Mouse (Mus musculus): Measurements from ENCODE around the gene Myo16. TPM values are rescaled to one million over a fixed set of nuclear protein-coding genes. Genes with fewer than 3 reads are reported as not detected.
A peak's percentile ranks its signal among the peaks of the same experiment; 100 is the strongest.

The Myo16 gene
- polyA plus RNA-seq, 1 experiment from 2014 or later: 4.1 TPM

DNA sequence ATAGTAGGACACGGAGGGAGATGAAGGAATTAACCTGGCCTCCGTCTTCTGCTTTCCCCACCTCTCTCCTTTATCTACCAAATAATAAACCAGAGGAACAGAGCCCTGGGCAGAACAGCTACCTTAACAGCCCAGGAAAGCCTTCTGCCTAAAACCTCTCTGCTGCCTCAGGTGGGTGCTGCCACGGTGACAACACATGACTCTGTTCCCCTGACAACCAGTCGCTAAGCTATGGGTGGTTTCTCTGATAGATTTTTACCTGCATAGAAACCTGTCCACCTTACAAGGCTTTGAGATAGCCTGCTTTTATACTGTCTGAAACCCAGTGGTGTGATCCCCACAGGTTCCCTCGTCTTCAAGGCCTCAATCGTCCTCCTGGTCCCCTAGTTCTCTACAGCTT is 337.2 kb downstream of the Myo16 start:
- Histone ChIP-seq H3K27ac (replicated peaks) (no peak overlapping the region; the same call in 1 of the 2 replicates), H3K9ac (replicated peaks) (no peak overlapping the region), H3K36me3 (no peaks in the 10 kb centered on the region), H3K4me3 (no peak overlapping the region), H3K4me2 (replicated peaks) (no peak overlapping the region), H3K9me3 (no peaks in the 10 kb centered on the region), H3K27me3 (no peaks in the 10 kb centered on the region), H3K4me1 (peaks cover 19% of the 10 kb centered on the region)
- WGBS: 78% methylated on average over 6 of the region's 6 CpGs
- ATAC-seq (replicated peaks): no peak

DNA sequence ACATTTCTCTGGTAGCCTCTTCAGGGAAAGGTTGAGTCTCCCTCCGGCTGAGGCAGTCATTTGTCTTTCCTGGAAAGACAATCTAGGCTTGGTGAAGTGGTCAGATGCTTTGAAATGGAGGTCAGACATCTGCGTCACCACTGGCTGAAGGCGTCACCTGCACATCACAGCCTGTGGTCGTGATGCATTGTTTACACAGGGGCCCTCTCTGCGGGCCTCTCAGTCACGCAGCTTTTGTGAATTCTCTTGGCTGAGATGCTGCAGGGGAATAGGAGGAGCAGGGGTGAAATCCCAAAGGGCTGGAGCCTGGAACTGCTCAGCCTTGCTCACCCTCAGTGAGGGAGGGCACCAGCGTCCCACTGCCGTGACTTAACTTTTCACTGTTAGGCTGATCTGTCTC is 346.1 kb downstream of the Myo16 start:
- no peak overlapping the region for H3K4me3 ChIP-seq
- H3K4me2 ChIP-seq (replicated peaks): no peak overlapping the region
- H3K36me3 ChIP-seq: no peaks in the 10 kb centered on the region
- no peak overlapping the region for H3K27ac ChIP-seq (replicated peaks)
- no peaks in the 10 kb centered on the region for H3K27me3 ChIP-seq
- H3K9me3 ChIP-seq: no peaks in the 10 kb centered on the region
- no peak overlapping the region for H3K9ac ChIP-seq (replicated peaks)
- 23% methylated on average over 8 of the region's 8 CpGs for WGBS
- ATAC-seq (replicated peaks): no peak
- H3K4me1 ChIP-seq: no peaks in the 10 kb centered on the region

DNA sequence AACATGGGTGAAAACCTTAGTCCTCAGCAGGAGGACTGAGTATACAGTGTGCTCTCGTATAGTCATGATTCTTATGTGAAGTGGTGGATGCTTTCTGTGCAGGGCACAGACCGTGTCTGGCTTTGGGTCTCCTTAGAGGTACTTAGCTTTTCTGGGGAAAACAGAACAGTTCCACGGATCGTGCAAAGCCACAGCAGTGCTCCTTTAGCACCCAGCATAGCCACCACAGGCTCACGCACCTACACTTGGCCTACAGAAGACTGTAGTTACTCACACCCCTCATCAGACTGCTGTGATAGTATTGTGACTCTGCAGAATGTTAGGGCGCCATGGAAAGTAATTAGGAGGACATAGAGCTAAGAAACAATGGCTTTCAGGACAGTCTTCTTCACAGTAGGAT is 346.8 kb downstream of the Myo16 start:
- H3K36me3 ChIP-seq: no peaks in the 10 kb centered on the region
- ATAC-seq (replicated peaks): no peak
- no peaks in the 10 kb centered on the region for H3K27me3 ChIP-seq
- H3K27ac ChIP-seq (replicated peaks): no peak overlapping the region
- no peak overlapping the region for H3K4me2 ChIP-seq (replicated peaks)
- H3K4me3 ChIP-seq: no peak overlapping the region
- H3K9ac ChIP-seq (replicated peaks): no peak overlapping the region
- no peaks in the 10 kb centered on the region for H3K4me1 ChIP-seq
- no peaks in the 10 kb centered on the region for H3K9me3 ChIP-seq
- 78% methylated on average over 6 of the region's 6 CpGs for WGBS

DNA sequence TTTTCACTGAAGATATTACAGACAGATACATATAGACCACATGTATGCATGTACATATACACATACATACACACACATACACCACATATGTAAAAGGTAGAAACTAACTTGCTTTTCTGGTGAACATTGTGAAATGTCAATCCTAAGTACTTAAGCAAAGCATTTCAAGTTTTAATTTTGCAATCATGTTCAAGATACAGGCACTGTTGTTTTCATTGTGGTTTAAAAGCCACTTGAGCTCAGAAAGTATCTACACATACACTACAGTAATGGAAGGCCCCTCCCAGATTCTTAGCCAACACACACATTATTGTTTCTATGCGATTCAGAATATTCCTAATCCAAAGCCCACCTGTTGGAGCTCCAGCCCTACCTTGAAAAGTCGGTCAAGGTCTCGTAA is 348.0 kb downstream of the Myo16 start:
- no peak for ATAC-seq (replicated peaks)
- Histone ChIP-seq H3K27me3 (no peaks in the 10 kb centered on the region), H3K36me3 (no peaks in the 10 kb centered on the region), H3K27ac (replicated peaks) (no peak overlapping the region), H3K4me3 (no peak overlapping the region), H3K4me1 (no peaks in the 10 kb centered on the region), H3K4me2 (replicated peaks) (no peak overlapping the region), H3K9me3 (no peaks in the 10 kb centered on the region), H3K9ac (replicated peaks) (no peak overlapping the region)
- WGBS: 95% methylated on average over 3 of the region's 3 CpGs

DNA sequence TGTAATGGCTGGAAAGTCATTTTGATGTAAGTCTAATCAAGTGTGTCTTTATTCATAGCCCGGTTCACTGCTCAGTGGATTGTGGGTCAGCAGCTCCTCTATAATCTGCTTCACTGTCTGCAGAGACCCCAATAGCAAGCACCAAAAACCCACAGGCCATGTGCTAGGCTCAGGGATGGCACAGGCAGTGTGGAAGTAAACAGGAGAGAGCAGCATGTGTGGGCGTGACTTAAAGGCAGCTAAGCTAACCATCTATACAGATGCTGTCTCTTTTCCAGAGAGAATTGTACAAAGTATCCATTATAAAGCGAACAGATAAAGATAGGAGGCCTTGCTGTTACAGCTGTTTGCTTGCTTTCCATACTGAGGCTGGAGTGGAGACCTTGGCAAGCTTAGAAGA is 358.4 kb downstream of the Myo16 start:
- no peaks in the 10 kb centered on the region for H3K36me3 ChIP-seq
- no peaks in the 10 kb centered on the region for H3K9me3 ChIP-seq
- H3K4me1 ChIP-seq: no peaks in the 10 kb centered on the region
- H3K4me2 ChIP-seq (replicated peaks): no peak overlapping the region
- H3K4me3 ChIP-seq: no peak overlapping the region
- no peak for ATAC-seq (replicated peaks)
- H3K27ac ChIP-seq (replicated peaks): no peak overlapping the region
- no peaks in the 10 kb centered on the region for H3K27me3 ChIP-seq
- no peak overlapping the region for H3K9ac ChIP-seq (replicated peaks)
- 86% methylated on average over 3 of the region's 3 CpGs for WGBS

DNA sequence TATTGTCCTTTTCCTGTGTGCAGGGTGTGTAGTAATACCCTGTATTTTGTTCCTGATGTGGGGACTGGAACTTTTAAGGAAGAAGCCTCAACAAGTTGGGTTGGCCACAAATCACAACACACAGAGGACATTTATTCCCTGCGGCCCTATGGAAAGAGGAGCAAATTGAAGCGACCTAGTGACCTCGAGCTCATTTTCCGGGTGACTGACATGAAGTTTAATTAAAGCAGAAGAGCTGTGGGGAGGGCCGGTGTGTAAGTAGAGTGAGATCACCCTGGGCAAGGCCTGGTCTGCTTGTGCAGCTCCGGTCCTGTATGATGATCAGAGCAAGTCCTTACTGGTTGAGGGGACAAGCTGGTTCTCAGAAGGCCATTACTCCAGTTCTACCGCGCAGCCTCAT is 363.7 kb downstream of the Myo16 start:
- H3K4me3 ChIP-seq: no peak overlapping the region
- 70% methylated on average over 8 of the region's 8 CpGs for WGBS
- no peak overlapping the region for H3K9ac ChIP-seq (replicated peaks)
- H3K9me3 ChIP-seq: no peaks in the 10 kb centered on the region
- H3K36me3 ChIP-seq: no peaks in the 10 kb centered on the region
- ATAC-seq (replicated peaks): no peak
- H3K27ac ChIP-seq (replicated peaks): no peak overlapping the region
- H3K4me2 ChIP-seq (replicated peaks): no peak overlapping the region
- H3K4me1 ChIP-seq: no peaks in the 10 kb centered on the region
- no peaks in the 10 kb centered on the region for H3K27me3 ChIP-seq

DNA sequence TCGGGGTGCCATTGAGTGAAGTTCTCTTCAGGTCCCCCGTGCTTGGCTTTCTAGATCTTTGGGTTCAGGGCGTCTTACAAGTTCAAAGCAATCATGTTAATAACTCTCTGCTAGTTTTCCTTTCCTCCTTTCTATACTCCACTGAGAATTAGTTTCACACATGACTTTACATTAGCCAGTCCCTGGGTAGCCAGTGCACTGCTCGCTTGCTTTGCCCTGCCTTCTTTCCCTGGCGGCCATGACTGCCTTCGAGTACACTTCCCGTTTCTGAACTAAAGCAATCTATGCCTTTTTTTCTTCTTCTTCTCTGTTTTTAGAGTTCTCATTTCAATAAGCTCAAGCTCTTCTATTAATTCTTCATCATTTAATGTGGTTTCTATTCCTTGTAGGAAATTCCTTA is 365.6 kb downstream of the Myo16 start:
- Histone ChIP-seq H3K27ac (replicated peaks) (no peak overlapping the region), H3K4me3 (no peak overlapping the region), H3K9ac (replicated peaks) (no peak overlapping the region), H3K9me3 (no peaks in the 10 kb centered on the region), H3K27me3 (no peaks in the 10 kb centered on the region), H3K36me3 (no peaks in the 10 kb centered on the region), H3K4me1 (no peaks in the 10 kb centered on the region), H3K4me2 (replicated peaks) (no peak overlapping the region)
- ATAC-seq (replicated peaks): no peak
- WGBS: 90% methylated on average over 7 of the region's 7 CpGs

DNA sequence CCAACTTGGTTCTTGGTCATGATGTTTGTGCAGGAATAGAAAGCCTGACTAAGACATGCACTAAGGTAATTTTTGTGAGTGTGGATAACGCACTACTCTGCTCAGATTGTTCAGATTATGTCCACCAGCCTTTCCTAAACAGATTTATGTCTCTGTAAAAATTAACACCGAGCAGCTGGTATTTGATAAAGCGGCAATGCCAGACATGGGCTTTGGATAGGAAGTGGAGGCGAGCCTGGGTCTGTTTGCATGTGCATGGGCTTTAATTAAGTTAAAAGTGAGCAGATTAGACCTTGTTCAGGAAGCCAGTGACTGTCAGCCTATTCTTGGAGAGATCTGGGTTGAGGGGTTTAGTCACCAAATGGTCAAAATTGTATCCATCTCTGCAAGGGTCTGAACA is 367.8 kb downstream of the Myo16 start:
- Histone ChIP-seq H3K36me3 (no peaks in the 10 kb centered on the region), H3K9me3 (no peaks in the 10 kb centered on the region), H3K9ac (replicated peaks) (no peak overlapping the region), H3K27ac (replicated peaks) (no peak overlapping the region), H3K4me3 (no peak overlapping the region), H3K4me1 (peaks cover 8% of the 10 kb centered on the region), H3K27me3 (no peaks in the 10 kb centered on the region), H3K4me2 (replicated peaks) (no peak overlapping the region)
- 72% methylated on average over 4 of the region's 4 CpGs for WGBS
- ATAC-seq (replicated peaks): no peak

DNA sequence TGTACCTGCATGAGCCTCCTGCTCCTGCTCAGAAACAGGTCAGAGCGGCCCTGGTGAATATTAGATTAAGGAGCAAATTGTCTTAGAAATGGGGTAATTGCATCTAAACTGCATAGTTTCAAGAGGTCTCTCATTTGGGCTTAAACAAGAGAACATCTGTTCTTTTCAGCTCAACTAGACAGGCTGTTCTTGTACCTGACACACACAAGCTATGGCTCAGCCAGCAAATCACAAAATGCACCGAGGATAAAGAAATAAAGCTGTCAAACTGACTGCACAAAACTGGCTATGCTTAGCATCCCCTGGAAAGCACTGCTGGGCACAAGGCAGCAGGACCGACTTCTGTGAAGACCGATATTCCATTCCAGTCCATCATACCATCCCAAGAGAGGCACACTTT is 372.0 kb downstream of the Myo16 start:
- Histone ChIP-seq H3K27me3 (no peaks in the 10 kb centered on the region), H3K9me3 (no peaks in the 10 kb centered on the region), H3K27ac (replicated peaks) (peak overlapping the region; percentile 40), H3K4me1 (peaks cover 15% of the 10 kb centered on the region), H3K4me3 (no peak overlapping the region), H3K9ac (replicated peaks) (no peak overlapping the region), H3K36me3 (no peaks in the 10 kb centered on the region), H3K4me2 (replicated peaks) (no peak overlapping the region)
- WGBS: 36% methylated on average over 4 of the region's 4 CpGs
- ATAC-seq (replicated peaks): 0 out of 2 replicates have a peak, but pooled peaks have one; percentile 34

DNA sequence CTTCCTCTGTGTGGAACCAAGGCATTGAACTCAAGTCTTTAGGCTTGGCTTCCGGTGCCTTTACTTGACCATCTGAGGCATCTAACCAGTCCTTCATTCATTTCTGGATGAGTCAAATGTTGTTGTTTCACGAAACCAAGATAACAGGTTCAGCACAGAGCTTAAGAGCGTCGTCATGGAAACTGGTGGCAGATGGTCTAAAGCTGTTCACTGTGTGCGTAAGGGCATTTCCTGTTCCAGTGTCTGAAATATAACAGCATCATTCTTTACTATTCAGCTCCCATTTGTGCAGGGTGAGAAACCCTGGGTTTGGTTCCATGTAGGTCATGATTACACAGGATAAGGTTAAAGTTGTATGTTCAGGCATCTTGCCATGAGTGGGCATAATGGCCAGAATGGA is 372.9 kb downstream of the Myo16 start:
- Histone ChIP-seq H3K4me3 (no peak overlapping the region), H3K4me1 (peaks cover 15% of the 10 kb centered on the region), H3K4me2 (replicated peaks) (no peak overlapping the region), H3K36me3 (no peaks in the 10 kb centered on the region), H3K27me3 (no peaks in the 10 kb centered on the region), H3K27ac (replicated peaks) (peak overlapping the region; percentile 46; the same call in 1 of the 2 replicates), H3K9ac (replicated peaks) (no peak overlapping the region), H3K9me3 (no peaks in the 10 kb centered on the region)
- peak; percentile 83 for ATAC-seq (replicated peaks)
- 50% methylated on average over 5 of the region's 5 CpGs for WGBS

DNA sequence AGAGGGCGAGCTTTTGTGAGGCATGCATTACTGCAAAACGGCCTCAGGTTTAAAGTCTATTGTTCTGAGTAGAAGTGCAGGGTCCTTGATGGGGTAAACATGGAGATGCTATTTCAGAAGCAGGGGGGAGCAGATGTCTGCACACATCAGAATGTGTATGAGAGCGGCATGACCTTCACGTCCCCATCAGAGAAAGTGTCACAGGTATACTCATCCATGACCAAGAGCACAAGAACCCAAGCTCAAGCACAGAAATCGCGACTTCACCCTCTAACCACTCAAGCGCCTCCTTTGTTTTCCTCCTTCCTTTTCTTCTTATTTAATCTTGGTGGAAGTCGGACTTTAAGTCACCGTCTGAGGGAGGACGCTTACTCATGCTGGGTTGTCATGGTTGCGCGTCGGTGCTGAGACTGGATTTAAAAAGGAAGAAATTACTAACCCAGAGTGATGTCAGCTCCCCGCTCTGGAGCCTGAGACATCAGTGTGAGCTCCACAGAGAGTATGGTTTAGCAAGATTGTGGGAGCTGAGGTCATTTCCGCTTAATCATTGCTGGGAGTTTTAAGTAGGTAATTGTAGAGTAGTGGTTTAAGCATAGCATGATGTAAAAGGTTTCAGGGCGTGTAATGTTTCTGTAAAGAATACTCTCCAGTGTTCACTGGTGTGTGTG is 381.0 kb downstream of the Myo16 start:
- H3K27ac ChIP-seq (replicated peaks): no peak overlapping the region
- H3K4me3 ChIP-seq: no peak overlapping the region
- H3K36me3 ChIP-seq: no peaks in the 10 kb centered on the region
- H3K9ac ChIP-seq (replicated peaks): no peak overlapping the region
- ATAC-seq (replicated peaks): no peak
- 43% methylated on average over 16 of the region's 16 CpGs for WGBS
- H3K27me3 ChIP-seq: no peaks in the 10 kb centered on the region
- H3K4me1 ChIP-seq: 0 out of 2 replicates have a peak, but pooled peaks cover 3% of the 10 kb centered on the region
- H3K4me2 ChIP-seq (replicated peaks): no peak overlapping the region
- no peaks in the 10 kb centered on the region for H3K9me3 ChIP-seq

DNA sequence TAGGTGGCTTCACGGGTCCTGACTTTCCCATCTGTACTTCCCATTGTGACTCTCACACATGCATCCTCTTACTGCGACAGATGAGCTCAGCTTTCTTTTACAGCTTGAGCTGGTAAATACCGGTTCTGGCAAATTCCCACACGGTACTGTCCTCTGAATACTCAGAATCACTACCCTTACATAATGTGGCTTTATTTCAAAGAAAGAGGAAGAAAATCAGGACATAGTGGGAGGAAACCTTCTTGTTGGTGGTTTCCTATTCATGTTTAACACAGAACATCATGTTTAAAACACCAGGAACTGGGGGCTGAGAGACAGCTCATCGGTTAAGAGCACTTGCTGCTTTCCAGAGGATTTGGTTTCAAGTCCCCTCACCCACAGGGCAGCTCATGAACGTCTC is 384.6 kb downstream of the Myo16 start:
- H3K4me2 ChIP-seq (replicated peaks): no peak overlapping the region
- WGBS: 70% methylated on average over 6 of the region's 6 CpGs
- ATAC-seq (replicated peaks): no peak

DNA sequence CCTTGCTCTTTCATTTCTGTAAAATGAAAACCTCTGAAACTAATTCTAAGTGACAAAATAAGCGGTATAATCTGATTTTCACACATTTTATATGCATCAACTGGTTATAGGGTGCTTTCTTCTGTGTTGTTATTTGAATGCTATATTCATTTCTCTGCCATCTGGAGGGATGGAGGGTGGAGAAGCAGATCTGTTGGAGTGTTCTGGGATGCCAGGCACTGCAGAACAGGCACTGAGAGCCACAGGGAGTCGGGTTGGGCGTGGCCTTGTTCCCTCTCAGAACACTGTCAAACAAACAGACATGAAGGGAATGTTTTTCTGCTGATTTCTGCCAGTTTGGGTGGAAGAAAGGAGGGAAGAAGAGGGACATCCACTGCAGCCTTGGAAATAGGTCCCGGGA is 386.0 kb downstream of the Myo16 start:
- Histone ChIP-seq H3K4me3 (no peak overlapping the region), H3K9ac (replicated peaks) (no peak overlapping the region), H3K4me2 (replicated peaks) (no peak overlapping the region), H3K27ac (replicated peaks) (0 out of 2 replicates have a peak overlapping the region, but pooled peaks have one; percentile 21), H3K4me1 (0 out of 2 replicates have a peak, but pooled peaks cover 3% of the 10 kb centered on the region), H3K9me3 (no peaks in the 10 kb centered on the region), H3K36me3 (no peaks in the 10 kb centered on the region), H3K27me3 (no peaks in the 10 kb centered on the region)
- no peak for ATAC-seq (replicated peaks)
- WGBS: 81% methylated on average over 4 of the region's 4 CpGs

More for the DNA sequence above, 384.6 kb downstream of the Myo16 start:
- no peak overlapping the region for H3K4me3 ChIP-seq
- H3K9ac ChIP-seq (replicated peaks): no peak overlapping the region
- H3K36me3 ChIP-seq: no peaks in the 10 kb centered on the region
- H3K27ac ChIP-seq (replicated peaks): no peak overlapping the region
- no peaks in the 10 kb centered on the region for H3K27me3 ChIP-seq
- H3K9me3 ChIP-seq: no peaks in the 10 kb centered on the region
- 0 out of 2 replicates have a peak, but pooled peaks cover 3% of the 10 kb centered on the region for H3K4me1 ChIP-seq
